Mouse (Mus musculus) cerebellum, adult 2 months (tissue): ENCODE data around the gene Tmem253.

ENCODE experiments used
- CTCF ChIP-seq: fragments of 200-500 bp; IDR thresholded peaks from 2 replicates; pipeline ENCODE4 v1.5.1; 2011; ENCODE audit warnings: low read depth, mild to moderate bottlenecking, control low read depth, low read length, moderate library complexity, borderline replicate concordance; ENCODE audit not compliant: insufficient read depth
- POLR2A ChIP-seq: fragments of 200-500 bp; IDR thresholded peaks from 2 replicates; pipeline ENCODE4 v1.6.1; 2011; ENCODE audit warnings: low read length, control low read depth, borderline replicate concordance; ENCODE audit not compliant: insufficient read depth

DNA sequence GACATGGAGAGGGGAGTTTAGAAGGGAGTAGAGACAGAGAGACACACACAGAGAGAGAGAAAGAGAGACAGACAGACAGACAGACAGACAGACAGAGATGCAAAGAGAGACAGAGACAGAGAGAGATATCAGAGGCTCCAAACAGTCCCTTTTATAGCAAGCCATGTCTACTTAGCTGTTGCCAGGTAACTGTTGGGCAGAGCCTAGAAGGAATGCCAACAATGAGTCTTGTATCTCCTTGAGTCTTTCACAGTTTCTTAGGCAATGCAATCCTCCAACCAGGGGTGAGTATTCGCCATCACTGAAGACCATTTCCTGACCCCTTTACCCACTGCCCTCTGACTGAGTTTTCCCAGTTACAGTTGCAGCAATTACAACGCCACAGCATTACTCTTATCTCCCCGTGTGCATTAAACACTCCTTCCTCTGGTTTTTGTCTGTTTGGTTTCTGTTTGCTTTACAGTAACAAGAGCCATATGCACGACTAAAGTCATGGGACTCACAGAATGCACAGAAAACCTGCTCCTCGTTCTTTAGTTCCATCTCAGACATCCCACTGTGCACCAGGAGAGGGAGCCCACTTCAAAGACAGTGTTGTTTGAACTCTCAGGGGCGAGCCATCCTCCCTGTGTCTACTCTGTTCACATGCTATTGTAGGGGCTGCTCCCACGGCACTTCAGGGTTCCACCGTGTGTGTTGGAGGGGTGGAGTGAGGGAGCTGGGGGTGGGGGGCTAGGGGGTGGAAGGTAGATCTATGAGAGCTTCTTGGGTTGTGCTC lies 29.6 kb downstream of the Tmem253 start:
- peak; percentile 65; the same call in 1 of the 2 replicates for TF ChIP-seq CTCF
- no peak for TF ChIP-seq POLR2A
